Mouse (Mus musculus): ENCODE results near the gene Auts2. TPM values are rescaled to one million over a fixed set of nuclear protein-coding genes. Genes with fewer than 3 reads are reported as not detected.

Auts2 gene
- total RNA-seq, 1 experiment = 9.9 TPM

DNA sequence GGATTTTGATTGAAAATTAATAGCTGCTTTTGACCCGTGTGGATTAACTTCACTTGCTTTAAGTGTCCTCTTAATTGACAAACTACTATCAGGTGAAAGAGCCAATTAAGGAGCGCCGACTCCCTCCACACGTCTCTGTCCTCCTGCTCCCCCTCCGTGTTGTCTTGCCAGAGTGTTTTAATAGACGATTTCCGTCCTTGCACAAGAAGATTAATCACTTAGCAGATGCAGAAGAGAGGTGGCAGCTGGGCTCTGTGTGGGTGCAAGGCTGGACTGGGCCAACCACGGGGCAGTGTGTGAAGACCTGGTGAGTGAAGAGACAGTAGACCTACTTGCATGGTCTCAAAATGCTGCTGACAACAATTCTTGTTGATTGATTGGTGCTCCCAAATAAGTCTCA, 800.1 kb downstream of the Auts2 start:
- TF ChIP-seq ZC3H11A (IDR thresholded peaks at IDR 0.05; ENCODE audit: borderline replicate concordance, low read depth, low read length) = no peak
- TF ChIP-seq CHD2 (IDR thresholded peaks at IDR 0.05; ENCODE audit: low read depth, low read length) = no peak
- no peak for TF ChIP-seq MAFK (IDR thresholded peaks at IDR 0.05; ENCODE audit: insufficient read depth, low read depth, low read length)
- no peak for TF ChIP-seq ZNF384 (IDR thresholded peaks at IDR 0.05; ENCODE audit: low read depth, low read length)
- TF ChIP-seq HCFC1 (IDR thresholded peaks at IDR 0.05; ENCODE audit: borderline replicate concordance, insufficient read depth, low read length) = no peak
- Histone ChIP-seq H3K36me3 (ENCODE audit: control insufficient read depth, insufficient read depth, low read length, poor library complexity, severe bottlenecking) (no peaks in the 10 kb centered on the region), H3K9me3 (ENCODE audit: control insufficient read depth, insufficient read depth, low read depth, low read length) (no peaks in the 10 kb centered on the region), H3K4me1 (ENCODE audit: control insufficient read depth in 2 of 2, insufficient read depth in 2 of 2, low read length in 2 of 2, poor library complexity in 1 of 2) (no peaks in the 10 kb centered on the region), H3K9ac (ENCODE audit: insufficient read depth, low read depth, low read length, poor library complexity, severe bottlenecking) (no peak overlapping the region), H3K27ac (ENCODE audit: insufficient read depth, low read depth, low read length, poor library complexity, severe bottlenecking) (no peak overlapping the region), H3K4me3 (ENCODE audit: insufficient read depth in 1 of 2, low read depth in 1 of 2, low read length in 2 of 2, poor library complexity in 1 of 2, severe bottlenecking in 1 of 2) (no peak overlapping the region)
- no peak for DNase-seq (ENCODE audit: low read depth, low spot score)
- in situ Hi-C loops (cut with MboI; ENCODE audit: low sequenced_read_pairs in 2 of 2, unreplicated experiment in 2 of 2) = no loop called here

GRCm38 (mm10) chr5:131737476-131737875, 805.7 kb downstream of the Auts2 start:
- H3K4me3 ChIP-seq (ENCODE audit: insufficient read depth in 1 of 2, low read depth in 1 of 2, low read length in 2 of 2, poor library complexity in 1 of 2, severe bottlenecking in 1 of 2) = no peak overlapping the region
- no peaks in the 10 kb centered on the region for H3K36me3 ChIP-seq (ENCODE audit: control insufficient read depth, insufficient read depth, low read length, poor library complexity, severe bottlenecking)
- H3K9ac ChIP-seq (ENCODE audit: insufficient read depth, low read depth, low read length, poor library complexity, severe bottlenecking) = no peak overlapping the region
- H3K4me1 ChIP-seq (ENCODE audit: control insufficient read depth in 2 of 2, insufficient read depth in 2 of 2, low read length in 2 of 2, poor library complexity in 1 of 2) = no peaks in the 10 kb centered on the region
- TF ChIP-seq HCFC1 (IDR thresholded peaks at IDR 0.05; ENCODE audit: borderline replicate concordance, insufficient read depth, low read length) (no peak), MAFK (IDR thresholded peaks at IDR 0.05; ENCODE audit: insufficient read depth, low read depth, low read length) (no peak), CHD2 (IDR thresholded peaks at IDR 0.05; ENCODE audit: low read depth, low read length) (no peak), ZNF384 (IDR thresholded peaks at IDR 0.05; ENCODE audit: low read depth, low read length) (no peak), ZC3H11A (IDR thresholded peaks at IDR 0.05; ENCODE audit: borderline replicate concordance, low read depth, low read length) (no peak)
- DNase-seq (ENCODE audit: low read depth, low spot score) = no peak
- no peaks in the 10 kb centered on the region for H3K9me3 ChIP-seq (ENCODE audit: control insufficient read depth, insufficient read depth, low read depth, low read length)
- in situ Hi-C loops (cut with MboI; ENCODE audit: low sequenced_read_pairs in 2 of 2, unreplicated experiment in 2 of 2) = no loop called here
- H3K27ac ChIP-seq (ENCODE audit: insufficient read depth, low read depth, low read length, poor library complexity, severe bottlenecking) = no peak overlapping the region

- no peak overlapping the region for H3K27ac ChIP-seq (ENCODE audit: insufficient read depth, low read depth, low read length, poor library complexity, severe bottlenecking)
- TF ChIP-seq HCFC1 (IDR thresholded peaks at IDR 0.05; ENCODE audit: borderline replicate concordance, insufficient read depth, low read length) = no peak
- no peak for TF ChIP-seq ZNF384 (IDR thresholded peaks at IDR 0.05; ENCODE audit: low read depth, low read length)
- no peak for TF ChIP-seq ZC3H11A (IDR thresholded peaks at IDR 0.05; ENCODE audit: borderline replicate concordance, low read depth, low read length)
- TF ChIP-seq CHD2 (IDR thresholded peaks at IDR 0.05; ENCODE audit: low read depth, low read length) = no peak
- TF ChIP-seq MAFK (IDR thresholded peaks at IDR 0.05; ENCODE audit: insufficient read depth, low read depth, low read length) = no peak
- H3K9ac ChIP-seq (ENCODE audit: insufficient read depth, low read depth, low read length, poor library complexity, severe bottlenecking) = no peak overlapping the region
- in situ Hi-C loops (cut with MboI; ENCODE audit: low sequenced_read_pairs in 2 of 2, unreplicated experiment in 2 of 2) = no loop called here
- no peaks in the 10 kb centered on the region for H3K9me3 ChIP-seq (ENCODE audit: control insufficient read depth, insufficient read depth, low read depth, low read length)
- no peaks in the 10 kb centered on the region for H3K36me3 ChIP-seq (ENCODE audit: control insufficient read depth, insufficient read depth, low read length, poor library complexity, severe bottlenecking)
- no peak overlapping the region for H3K4me3 ChIP-seq (ENCODE audit: insufficient read depth in 1 of 2, low read depth in 1 of 2, low read length in 2 of 2, poor library complexity in 1 of 2, severe bottlenecking in 1 of 2)
- H3K4me1 ChIP-seq (ENCODE audit: control insufficient read depth in 2 of 2, insufficient read depth in 2 of 2, low read length in 2 of 2, poor library complexity in 1 of 2) = no peaks in the 10 kb centered on the region
- no peak for DNase-seq (ENCODE audit: low read depth, low spot score)
Observed at GRCm38 (mm10) chr5:131733324-131733660, 809.9 kb downstream of the Auts2 start.

DNA sequence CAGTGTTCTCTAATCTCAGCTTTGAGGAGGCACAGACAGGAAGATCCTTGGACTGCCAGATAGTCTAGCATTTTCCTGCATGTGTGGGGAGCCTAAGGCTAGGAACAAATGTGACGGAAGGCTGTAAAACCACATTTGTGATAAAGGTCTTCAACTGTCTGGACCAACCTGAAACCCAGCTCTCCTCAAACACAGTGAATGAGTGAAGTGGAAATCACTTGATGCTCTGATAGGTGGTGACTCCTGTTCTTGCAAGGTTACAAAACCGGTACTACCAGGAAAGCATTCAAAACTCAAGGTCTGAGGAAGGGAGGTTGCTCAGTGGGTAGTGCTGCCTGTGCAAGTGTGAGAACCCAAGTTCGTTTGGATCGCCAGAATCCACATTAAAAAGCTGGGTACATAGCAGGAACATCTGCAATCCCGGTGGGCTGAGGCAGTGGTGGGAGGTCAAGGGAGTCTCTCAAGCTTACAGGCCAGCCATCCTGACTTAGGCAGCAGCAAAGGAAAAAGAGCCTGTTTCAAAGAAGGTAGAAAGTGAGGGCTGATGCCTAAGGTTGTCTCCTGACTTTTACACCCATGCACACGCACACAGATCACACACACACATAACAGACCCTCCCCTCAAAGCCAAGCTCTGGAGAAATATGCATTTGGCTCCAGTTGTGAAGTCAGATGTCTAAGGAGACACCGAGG, 810.4 kb downstream of the Auts2 start:
- H3K9ac ChIP-seq (ENCODE audit: insufficient read depth, low read depth, low read length, poor library complexity, severe bottlenecking) = no peak overlapping the region
- DNase-seq (ENCODE audit: low read depth, low spot score) = no peak
- H3K27ac ChIP-seq (ENCODE audit: insufficient read depth, low read depth, low read length, poor library complexity, severe bottlenecking) = no peak overlapping the region
- H3K9me3 ChIP-seq (ENCODE audit: control insufficient read depth, insufficient read depth, low read depth, low read length) = no peaks in the 10 kb centered on the region
- no peak overlapping the region for H3K4me3 ChIP-seq (ENCODE audit: insufficient read depth in 1 of 2, low read depth in 1 of 2, low read length in 2 of 2, poor library complexity in 1 of 2, severe bottlenecking in 1 of 2)
- H3K4me1 ChIP-seq (ENCODE audit: control insufficient read depth in 2 of 2, insufficient read depth in 2 of 2, low read length in 2 of 2, poor library complexity in 1 of 2) = no peaks in the 10 kb centered on the region
- TF ChIP-seq HCFC1 (IDR thresholded peaks at IDR 0.05; ENCODE audit: borderline replicate concordance, insufficient read depth, low read length) (no peak), ZC3H11A (IDR thresholded peaks at IDR 0.05; ENCODE audit: borderline replicate concordance, low read depth, low read length) (no peak), ZNF384 (IDR thresholded peaks at IDR 0.05; ENCODE audit: low read depth, low read length) (no peak), CHD2 (IDR thresholded peaks at IDR 0.05; ENCODE audit: low read depth, low read length) (no peak), MAFK (IDR thresholded peaks at IDR 0.05; ENCODE audit: insufficient read depth, low read depth, low read length) (no peak)
- in situ Hi-C loops (cut with MboI; ENCODE audit: low sequenced_read_pairs in 2 of 2, unreplicated experiment in 2 of 2) = no loop called here
- no peaks in the 10 kb centered on the region for H3K36me3 ChIP-seq (ENCODE audit: control insufficient read depth, insufficient read depth, low read length, poor library complexity, severe bottlenecking)
